Mouse (Mus musculus): Measurements from ENCODE around the gene Trmt10a.

DNA sequence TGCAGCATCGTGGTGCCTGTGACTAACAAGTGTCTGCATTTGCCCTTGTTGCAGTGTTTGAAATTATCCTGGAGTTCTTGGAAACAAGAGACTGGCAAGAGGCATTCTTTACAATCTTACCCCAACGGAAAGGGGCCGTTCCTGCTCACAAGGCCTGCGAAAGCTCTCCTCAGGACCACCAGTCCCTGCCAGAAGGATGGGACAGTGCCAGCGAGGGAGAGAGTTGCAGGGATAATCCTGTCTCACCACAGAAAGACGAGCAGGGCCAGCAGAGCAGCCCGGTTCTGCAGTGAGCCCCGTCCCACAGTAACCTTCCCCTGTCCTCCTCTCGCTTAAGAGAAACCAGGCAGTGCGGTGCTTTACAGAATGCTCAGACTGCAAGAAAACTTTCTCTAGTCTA lies 13.4 kb downstream of the Trmt10a start:
- TF ChIP-seq CTCF (IDR thresholded peaks at IDR 0.05 in 2 of 3, conservative IDR thresholded peaks at IDR 0.05 in 1 of 3; ENCODE audit: control insufficient read depth in 1 of 3, insufficient read depth in 1 of 3, low read depth in 2 of 3, low read length in 3 of 3, poor library complexity in 1 of 3, severe bottlenecking in 1 of 3) = no peak
- no peak for TF ChIP-seq MXI1 (IDR thresholded peaks at IDR 0.05; ENCODE audit: low read depth, low read length)
- no peak for TF ChIP-seq BHLHE40 (IDR thresholded peaks at IDR 0.05; ENCODE audit: borderline replicate concordance, low read depth, low read length)
- no peak for TF ChIP-seq ZMIZ1 (IDR thresholded peaks at IDR 0.05; ENCODE audit: low read depth, low read length)
- TF ChIP-seq ELF1 (IDR thresholded peaks at IDR 0.05; ENCODE audit: low read depth, low read length) = no peak
- no peak for TF ChIP-seq HCFC1 (IDR thresholded peaks at IDR 0.05; ENCODE audit: low read depth, low read length)
- no peak for TF ChIP-seq MAZ (IDR thresholded peaks at IDR 0.05; ENCODE audit: low read depth, low read length)
- TF ChIP-seq GATA1 (IDR thresholded peaks at IDR 0.05; ENCODE audit: low read depth, low read length) = no peak
- TF ChIP-seq POLR2A (IDR thresholded peaks at IDR 0.05; ENCODE audit: control insufficient read depth in 1 of 2, insufficient read depth in 1 of 2, low read depth in 1 of 2, low read length in 2 of 2, poor library complexity in 1 of 2) = no peak
- no peak for TF ChIP-seq NRF1 (IDR thresholded peaks at IDR 0.05; ENCODE audit: insufficient read depth, low read depth, low read length, poor library complexity, severe bottlenecking)
- TF ChIP-seq RCOR1 (IDR thresholded peaks at IDR 0.05; ENCODE audit: low read depth, low read length) = no peak
- TF ChIP-seq MAX (IDR thresholded peaks at IDR 0.05; ENCODE audit: low read length) = no peak
- no peak for TF ChIP-seq ETS1 (IDR thresholded peaks at IDR 0.05; ENCODE audit: low read depth, low read length)

All from MEL (cell line).